Mouse (Mus musculus) limb, embryonic 12.5 days (tissue): ENCODE measurements around the gene Glb1l. TPM values are rescaled to one million over a fixed set of nuclear protein-coding genes. Genes with fewer than 3 reads are reported as not detected.

ENCODE experiments used
- ATAC-seq: fragments of 200-750 bp; cut with Nextera tagmentation; 2 replicates; pipeline ENCODE4 v1.8.0; 2017; ENCODE audit warnings: low read depth, moderate TSS enrichment; ENCODE audit not compliant: insufficient number of reproducible peaks, insufficient read depth, low FRiP score, low TSS enrichment
- H3K27ac ChIP-seq: fragments of 300-500 bp; sonication (generic); 2 replicates; pipeline ENCODE4 v1.5.1; 2016; ENCODE audit warnings: mild to moderate bottlenecking, moderate library complexity
- H3K27me3 ChIP-seq: fragments of 300-500 bp; sonication (generic); 2 replicates; pipeline ENCODE4 v1.6.1; 2016; ENCODE audit warnings: mild to moderate bottlenecking, moderate library complexity
- H3K36me3 ChIP-seq: fragments of 300-500 bp; sonication (generic); 2 replicates; pipeline ENCODE4 v1.6.1; 2016; ENCODE audit warnings: mild to moderate bottlenecking, moderate library complexity
- H3K4me1 ChIP-seq: fragments of 300-500 bp; sonication (generic); replicated peaks from 2 replicates; pipeline ENCODE4 v1.6.1; 2016
- H3K4me2 ChIP-seq: fragments of 300-500 bp; sonication (generic); 2 replicates; pipeline ENCODE4 v1.6.1; 2016; ENCODE audit warnings: mild to moderate bottlenecking, moderate library complexity
- H3K4me3 ChIP-seq: fragments of 300-500 bp; sonication (generic); replicated peaks from 2 replicates; pipeline ENCODE4 v1.5.1; 2016; ENCODE audit warnings: mild to moderate bottlenecking
- H3K9ac ChIP-seq: fragments of 300-500 bp; sonication (generic); replicated peaks from 2 replicates; pipeline ENCODE4 v1.6.1; 2016; ENCODE audit warnings: mild to moderate bottlenecking, moderate library complexity
- H3K9me3 ChIP-seq: fragments of 300-500 bp; sonication (generic); 2 replicates; pipeline ENCODE4 v1.6.1; 2016; ENCODE audit warnings: mild to moderate bottlenecking, moderate library complexity
- WGBS: fragments of 180-500 bp; shearing (Covaris S2); methylation state at CpG from one replicate; pipeline ENCODE4 v1.1.7; 2016; 5-methylcytosine and 5-hydroxymethylcytosine counted together
- polyA plus RNA-seq: library from polyadenylated mRNA; unstranded; fragments of >200 nt; fragmentation: Nextera tagmentation; extraction: Ambion mirVana; gene quantifications from 2 replicates; pipeline ENCODE4 v1.2.1, GENCODE M21; 2016

Glb1l gene
- polyA plus RNA-seq, 1 experiment from 2014 or later = 19.3 TPM

DNA sequence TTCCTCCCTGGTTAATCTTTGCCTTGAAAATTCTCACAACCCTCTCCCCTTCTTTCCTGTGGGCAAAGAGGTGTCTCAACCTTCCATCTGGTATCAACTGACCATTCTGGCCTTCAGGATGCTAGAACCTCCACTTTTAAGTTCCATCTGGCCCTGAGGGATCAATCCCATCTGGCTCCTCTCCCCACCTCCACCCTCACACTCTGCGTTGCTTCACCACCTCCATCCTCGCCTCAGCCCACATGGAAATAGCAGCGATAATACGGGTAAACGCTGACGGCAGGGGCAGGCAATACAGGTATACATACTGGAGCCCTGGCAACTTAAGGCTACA lies 7.2 kb upstream of the Glb1l start:
- H3K36me3 ChIP-seq = peaks cover 30% of the 10 kb centered on the region
- H3K4me3 ChIP-seq = peak overlapping the region; percentile 53
- H3K9ac ChIP-seq = no peak overlapping the region
- no peak overlapping the region for H3K27ac ChIP-seq
- peak overlapping the region; percentile 96 for H3K4me2 ChIP-seq
- H3K27me3 ChIP-seq = peaks cover 73% of the 10 kb centered on the region
- H3K4me1 ChIP-seq = peaks cover 19% of the 10 kb centered on the region
- H3K9me3 ChIP-seq = no peaks in the 10 kb centered on the region
- 3% methylated on average over 6 of the region's 6 CpGs for WGBS
- ATAC-seq = no peak

GRCm38 (mm10) chr1:75216797-75217585 lies 6.4 kb upstream of the Glb1l start:
- H3K4me2 ChIP-seq = 0 out of 2 replicates have a peak overlapping the region, but pooled peaks have one; percentile 96
- H3K27me3 ChIP-seq = peaks cover 64% of the 10 kb centered on the region

GRCm38 (mm10) chr1:75215785-75216184 lies 5.2 kb upstream of the Glb1l start:
- WGBS = 90% methylated on average over 9 of the region's 9 CpGs
- no peak overlapping the region for H3K4me3 ChIP-seq
- H3K4me1 ChIP-seq = peaks cover 34% of the 10 kb centered on the region
- H3K9ac ChIP-seq = no peak overlapping the region
- no peaks in the 10 kb centered on the region for H3K9me3 ChIP-seq
- peaks cover 42% of the 10 kb centered on the region for H3K36me3 ChIP-seq
- H3K4me2 ChIP-seq = no peak overlapping the region
- peaks cover 52% of the 10 kb centered on the region for H3K27me3 ChIP-seq
- no peak for ATAC-seq
- H3K27ac ChIP-seq = no peak overlapping the region

More at GRCm38 (mm10) chr1:75216797-75217585, 6.4 kb upstream of the Glb1l start:
- Histone ChIP-seq H3K4me3 (no peak overlapping the region), H3K27ac (no peak overlapping the region), H3K9me3 (no peaks in the 10 kb centered on the region), H3K4me1 (peaks cover 25% of the 10 kb centered on the region), H3K9ac (no peak overlapping the region), H3K36me3 (peaks cover 39% of the 10 kb centered on the region)
- no peak for ATAC-seq
- 76% methylated on average over 13 of the region's 13 CpGs for WGBS

DNA sequence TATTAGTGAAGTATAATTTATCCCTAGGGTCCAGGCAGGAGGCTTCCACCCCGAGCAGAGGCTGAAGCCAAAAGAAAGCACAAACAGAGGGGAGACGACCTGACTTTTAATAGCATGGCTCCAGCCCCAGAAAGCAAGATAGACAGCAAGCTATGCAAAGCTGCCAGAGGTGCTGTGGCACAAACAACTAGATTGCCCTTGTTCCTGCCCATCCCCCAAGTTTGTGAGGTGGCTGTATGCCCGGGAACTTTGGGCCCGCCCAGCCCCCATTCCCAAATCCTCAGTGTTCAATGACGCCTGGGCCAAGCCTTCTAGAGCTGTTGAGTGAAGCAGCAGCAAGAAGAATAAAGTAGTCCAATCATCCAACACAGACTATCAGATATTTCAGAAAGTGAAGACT lies 4.3 kb upstream of the Glb1l start:
- Histone ChIP-seq H3K4me1 (peaks cover 37% of the 10 kb centered on the region), H3K4me3 (no peak overlapping the region), H3K27ac (no peak overlapping the region), H3K9ac (no peak overlapping the region), H3K27me3 (peaks cover 43% of the 10 kb centered on the region), H3K36me3 (peaks cover 42% of the 10 kb centered on the region), H3K4me2 (no peak overlapping the region), H3K9me3 (no peaks in the 10 kb centered on the region)
- 79% methylated on average over 5 of the region's 5 CpGs for WGBS
- no peak for ATAC-seq

- H3K4me1 ChIP-seq = peaks cover 37% of the 10 kb centered on the region
Observed at GRCm38 (mm10) chr1:75214442-75214841, 3.8 kb upstream of the Glb1l start.

DNA sequence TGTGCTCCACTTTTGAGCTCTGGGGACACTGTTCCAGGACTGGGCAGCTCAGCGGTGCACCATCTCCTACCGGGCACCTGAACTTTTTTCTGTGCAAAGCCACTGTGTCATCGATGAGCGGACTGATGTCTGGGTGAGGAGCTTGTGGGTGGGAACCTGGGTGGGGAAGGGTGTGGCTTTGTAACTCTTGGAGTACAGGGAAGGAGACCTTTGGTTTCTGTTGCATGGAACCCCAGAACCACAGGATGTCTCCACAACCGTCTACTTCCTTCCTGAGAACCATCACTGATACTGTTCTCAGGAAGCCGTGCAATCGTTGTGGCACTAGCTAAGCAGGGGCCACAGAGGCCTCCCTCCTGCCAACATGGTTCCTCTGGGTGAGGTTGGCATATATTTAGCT lies 2.5 kb upstream of the Glb1l start:
- Histone ChIP-seq H3K4me3 (no peak overlapping the region), H3K9ac (no peak overlapping the region), H3K27me3 (peaks cover 25% of the 10 kb centered on the region), H3K27ac (no peak overlapping the region), H3K9me3 (no peaks in the 10 kb centered on the region), H3K4me2 (no peak overlapping the region), H3K4me1 (peaks cover 32% of the 10 kb centered on the region), H3K36me3 (peaks cover 42% of the 10 kb centered on the region)
- WGBS = 92% methylated on average over 7 of the region's 7 CpGs
- ATAC-seq = no peak

More at GRCm38 (mm10) chr1:75214442-75214841, 3.8 kb upstream of the Glb1l start:
- H3K9ac ChIP-seq = no peak overlapping the region
- no peaks in the 10 kb centered on the region for H3K9me3 ChIP-seq
- WGBS = 84% methylated on average over 2 of the region's 2 CpGs
- ATAC-seq = no peak
- no peak overlapping the region for H3K27ac ChIP-seq
- H3K27me3 ChIP-seq = peaks cover 38% of the 10 kb centered on the region
- H3K36me3 ChIP-seq = peaks cover 42% of the 10 kb centered on the region
- H3K4me2 ChIP-seq = no peak overlapping the region
- no peak overlapping the region for H3K4me3 ChIP-seq

DNA sequence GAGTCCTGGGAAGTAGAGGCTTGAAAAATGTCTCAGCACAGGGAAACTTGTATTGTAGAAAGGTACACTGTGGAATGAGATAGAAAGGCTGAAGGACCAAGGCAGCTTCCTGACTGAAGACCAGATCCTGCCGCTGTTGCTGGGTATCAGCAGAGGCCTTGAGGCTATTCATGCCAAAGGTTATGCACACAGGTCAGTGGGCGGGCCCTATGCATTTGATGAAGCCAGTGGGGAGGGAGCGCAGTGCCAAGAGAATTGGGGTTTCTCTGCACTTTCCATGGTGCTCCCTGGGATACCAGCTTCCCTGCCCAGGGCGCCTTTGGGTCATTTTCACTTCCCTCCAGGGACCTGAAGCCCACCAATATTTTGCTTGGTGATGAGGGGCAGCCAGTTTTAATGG lies 1.9 kb upstream of the Glb1l start:
- no peak overlapping the region for H3K4me2 ChIP-seq
- peaks cover 19% of the 10 kb centered on the region for H3K27me3 ChIP-seq
- H3K9ac ChIP-seq = no peak overlapping the region
- no peaks in the 10 kb centered on the region for H3K9me3 ChIP-seq
- H3K4me1 ChIP-seq = peaks cover 29% of the 10 kb centered on the region
- no peak overlapping the region for H3K4me3 ChIP-seq
- no peak overlapping the region for H3K27ac ChIP-seq
- H3K36me3 ChIP-seq = peaks cover 42% of the 10 kb centered on the region
- 91% methylated on average over 4 of the region's 4 CpGs for WGBS
- no peak for ATAC-seq

DNA sequence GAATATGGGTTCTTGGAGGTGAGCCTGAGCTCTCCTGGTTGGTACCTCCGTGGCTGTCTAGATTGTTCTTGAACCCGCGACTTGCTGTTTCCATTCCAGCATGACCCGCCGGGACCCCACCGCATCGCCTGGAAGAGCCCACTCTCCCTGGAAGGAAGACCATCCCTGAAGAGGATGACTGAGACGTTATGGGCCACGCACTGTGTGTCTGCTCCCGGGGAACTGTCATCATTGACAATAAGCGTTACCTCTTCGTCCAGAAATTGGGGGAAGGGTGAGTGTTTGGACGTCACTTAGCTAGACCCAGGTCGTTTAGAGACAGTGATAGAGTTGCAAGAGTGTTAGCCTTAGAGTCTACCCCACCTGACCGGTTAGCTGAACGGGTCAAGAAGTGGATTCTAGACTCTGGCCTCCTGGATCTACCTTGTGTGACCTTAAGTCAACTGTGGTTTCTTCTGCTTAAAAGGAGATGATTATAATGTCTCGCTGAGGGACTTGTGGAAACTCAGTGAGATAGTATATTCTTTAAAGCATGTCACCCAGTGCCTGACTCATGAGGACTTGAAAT lies 612 bp upstream of the Glb1l start:
- H3K27ac ChIP-seq = no peak overlapping the region
- ATAC-seq = no peak; the same call in 1 of the 2 replicates
- peak overlapping the region; percentile 92 for H3K4me2 ChIP-seq
- H3K4me1 ChIP-seq = peaks cover 29% of the 10 kb centered on the region
- H3K9ac ChIP-seq = peak overlapping the region; percentile 90
- peaks cover 7% of the 10 kb centered on the region; the same call in 1 of the 2 replicates for H3K27me3 ChIP-seq
- H3K4me3 ChIP-seq = peak overlapping the region; percentile 97
- WGBS = 14% methylated on average over 17 of the region's 17 CpGs
- H3K36me3 ChIP-seq = peaks cover 42% of the 10 kb centered on the region
- no peaks in the 10 kb centered on the region for H3K9me3 ChIP-seq

DNA sequence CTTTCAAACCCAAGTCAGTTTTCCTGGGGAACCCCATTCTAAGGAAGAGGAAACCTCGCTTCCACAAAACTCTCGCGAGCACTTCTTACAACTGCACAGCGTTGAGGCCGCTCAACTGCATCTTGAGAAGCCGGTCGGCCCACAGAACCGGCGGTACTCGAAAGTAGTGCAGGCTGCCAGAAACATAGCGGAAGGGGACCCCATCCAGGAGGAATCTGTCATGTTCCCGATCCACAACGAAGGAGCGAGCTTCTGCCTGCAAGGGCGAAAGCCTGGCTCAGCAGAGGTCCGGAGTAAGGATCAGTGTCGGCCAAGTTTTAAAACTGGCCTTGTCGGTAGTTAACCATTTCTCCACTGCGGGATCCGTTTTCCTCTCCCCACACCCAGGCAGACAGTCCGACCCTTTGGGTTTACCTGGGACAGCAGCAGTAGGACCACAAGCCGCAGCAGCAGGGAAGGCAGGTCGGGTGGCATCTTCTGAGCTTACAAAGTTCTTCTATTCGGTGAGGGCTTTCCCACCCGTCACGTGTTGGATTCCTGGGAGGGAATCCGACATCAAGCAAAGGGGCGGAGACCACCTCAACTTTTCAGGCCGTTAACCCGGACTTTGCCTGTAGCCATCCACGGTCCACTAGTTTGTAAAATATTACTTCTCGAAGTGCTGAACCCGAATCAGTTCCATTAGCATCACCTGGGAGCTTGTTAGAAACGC lies 1.5 kb downstream of the Glb1l start:
- Histone ChIP-seq H3K9me3 (no peaks in the 10 kb centered on the region), H3K36me3 (peaks cover 24% of the 10 kb centered on the region), H3K27me3 (no peaks in the 10 kb centered on the region; the same call in 1 of the 2 replicates), H3K9ac (peak overlapping the region; percentile 70), H3K27ac (no peak overlapping the region), H3K4me1 (peaks cover 29% of the 10 kb centered on the region), H3K4me3 (peak overlapping the region; percentile 97), H3K4me2 (peak overlapping the region; percentile 92)
- no peak for ATAC-seq
- 14% methylated on average over 34 of the region's 34 CpGs for WGBS

DNA sequence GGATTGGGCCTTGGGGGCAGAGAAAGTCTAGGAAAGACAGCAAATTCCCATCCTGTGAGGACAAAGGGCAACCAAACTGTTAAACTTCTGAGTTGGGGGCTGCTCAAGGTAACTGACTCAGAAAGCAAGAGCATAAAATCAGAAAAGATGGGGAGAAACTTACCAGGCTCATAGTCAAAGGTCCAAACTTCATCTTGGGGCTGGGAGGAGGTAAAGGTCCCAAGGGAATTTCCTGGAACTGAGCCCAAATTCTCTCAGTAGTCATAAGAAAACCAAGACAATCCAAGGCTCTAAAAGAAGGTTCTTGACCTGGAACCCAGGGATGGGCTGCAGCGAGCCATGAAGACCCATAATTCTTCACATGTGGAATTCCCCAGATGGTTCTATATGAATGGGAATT lies 9.4 kb downstream of the Glb1l start:
- Histone ChIP-seq H3K4me1 (no peaks in the 10 kb centered on the region), H3K4me3 (no peak overlapping the region), H3K9me3 (no peaks in the 10 kb centered on the region), H3K36me3 (peaks cover 40% of the 10 kb centered on the region), H3K4me2 (no peak overlapping the region), H3K27ac (no peak overlapping the region), H3K27me3 (no peaks in the 10 kb centered on the region), H3K9ac (no peak overlapping the region)
- no peak for ATAC-seq
- 86% methylated on average over 1 of the region's 1 CpGs for WGBS

GRCm38 (mm10) chr1:75192452-75192851 lies 18.2 kb downstream of the Glb1l start:
- Histone ChIP-seq H3K9ac (peak overlapping the region; percentile 83), H3K4me2 (peak overlapping the region; percentile 92), H3K4me1 (peaks cover 17% of the 10 kb centered on the region), H3K27me3 (no peaks in the 10 kb centered on the region), H3K36me3 (peaks cover 43% of the 10 kb centered on the region), H3K9me3 (no peaks in the 10 kb centered on the region), H3K4me3 (peak overlapping the region; percentile 81), H3K27ac (peak overlapping the region; percentile 93)
- under 1% methylated on average over 19 of the region's 19 CpGs for whole genome bisulfite sequencing
- no peak for ATAC-seq
